Mouse (Mus musculus): ENCODE results near the gene Mpc1. TPM values are rescaled to one million over a fixed set of nuclear protein-coding genes. Genes with fewer than 3 reads are reported as not detected.
"Not testable (repeated sequence)": the region's sequence is repeated elsewhere in the genome, so short reads cannot be mapped to it uniquely, and the experiment has no call there.

Gene Mpc1
- polyA plus RNA-seq, 1 experiment from 2014 or later, result 312 TPM

DNA sequence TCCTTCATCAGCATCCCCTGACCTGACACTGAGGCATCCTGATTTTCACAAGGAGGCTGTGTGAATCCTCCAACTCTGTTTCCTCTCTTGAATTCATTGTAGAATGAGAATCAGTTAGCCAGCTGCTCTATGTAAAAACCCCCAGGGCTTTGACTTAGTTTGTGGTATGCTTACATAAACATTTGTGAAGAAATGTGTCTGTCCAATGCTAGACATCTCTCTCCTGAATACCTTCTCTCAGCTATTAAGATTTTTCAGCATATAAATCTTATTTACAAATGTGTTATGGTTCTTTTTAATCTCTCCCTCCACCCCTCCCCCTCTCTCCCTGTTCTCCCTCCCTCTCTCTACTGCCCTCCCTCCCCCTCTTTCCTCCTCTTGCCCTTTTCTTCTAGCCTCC, 28.4 kb upstream of the Mpc1 start:
- H3K36me3 ChIP-seq, result no peaks in the 10 kb centered on the region
- H3K9me3 ChIP-seq, result no peaks in the 10 kb centered on the region
- no peak overlapping the region for H3K9ac ChIP-seq (replicated peaks)
- no peak for ATAC-seq (replicated peaks)
- no peaks in the 10 kb centered on the region for H3K4me1 ChIP-seq
- no peak overlapping the region for H3K4me3 ChIP-seq
- H3K4me2 ChIP-seq (replicated peaks), result no peak overlapping the region
- no peak overlapping the region for H3K27ac ChIP-seq (replicated peaks)
- no peaks in the 10 kb centered on the region for H3K27me3 ChIP-seq

DNA sequence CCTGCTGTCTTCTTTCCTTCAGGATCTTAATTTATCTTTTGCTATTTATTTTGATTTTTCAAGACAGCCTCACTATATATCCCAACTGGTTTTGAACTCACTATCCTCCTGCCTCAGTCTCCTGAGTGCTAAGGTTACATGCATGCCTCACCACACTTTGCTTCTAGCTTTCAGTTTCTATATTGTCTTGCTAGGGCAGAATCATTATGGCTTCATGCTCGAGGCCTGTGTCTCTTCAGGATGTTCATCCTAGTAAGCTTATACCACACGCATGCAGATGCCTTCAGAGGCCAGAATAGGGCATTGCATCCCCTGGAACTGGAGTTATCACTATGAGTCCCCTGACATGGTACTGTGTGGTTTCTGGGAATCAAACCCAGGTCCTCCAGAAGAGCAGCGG, 27.8 kb upstream of the Mpc1 start:
- H3K27ac ChIP-seq (replicated peaks), result no peak overlapping the region
- no peak overlapping the region for H3K9ac ChIP-seq (replicated peaks)
- H3K4me2 ChIP-seq (replicated peaks), result no peak overlapping the region
- ATAC-seq (replicated peaks), result no peak
- 66% methylated on average over 3 of the region's 3 CpGs for WGBS
- H3K36me3 ChIP-seq, result no peaks in the 10 kb centered on the region
- H3K4me1 ChIP-seq, result no peaks in the 10 kb centered on the region
- no peaks in the 10 kb centered on the region for H3K27me3 ChIP-seq
- no peak overlapping the region for H3K4me3 ChIP-seq
- no peaks in the 10 kb centered on the region for H3K9me3 ChIP-seq

DNA sequence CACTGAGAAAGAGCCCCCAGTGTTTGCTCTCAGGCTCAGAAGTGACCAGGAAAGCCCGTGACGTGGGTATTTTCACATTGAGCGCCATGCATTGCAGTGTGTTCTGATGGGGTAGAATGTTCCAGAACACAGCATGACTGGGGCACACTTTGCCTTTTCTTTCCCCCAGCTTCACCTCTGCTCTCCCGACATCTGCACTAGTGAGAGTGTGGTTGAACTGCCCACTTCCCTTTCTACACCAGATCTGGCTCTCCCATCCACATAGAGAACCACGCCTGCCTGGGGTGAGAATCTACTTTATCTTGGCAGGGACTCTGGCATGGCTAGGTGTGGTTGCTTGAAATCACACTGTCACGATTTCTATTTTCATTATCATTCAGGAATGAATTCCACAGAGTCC, 27.1 kb upstream of the Mpc1 start:
- Histone ChIP-seq H3K4me2 (replicated peaks) (no peak overlapping the region), H3K27me3 (no peaks in the 10 kb centered on the region), H3K27ac (replicated peaks) (no peak overlapping the region), H3K9ac (replicated peaks) (no peak overlapping the region), H3K4me3 (no peak overlapping the region), H3K36me3 (no peaks in the 10 kb centered on the region), H3K9me3 (no peaks in the 10 kb centered on the region), H3K4me1 (no peaks in the 10 kb centered on the region)
- ATAC-seq (replicated peaks), result no peak
- 84% methylated on average over 6 of the region's 6 CpGs for WGBS

DNA sequence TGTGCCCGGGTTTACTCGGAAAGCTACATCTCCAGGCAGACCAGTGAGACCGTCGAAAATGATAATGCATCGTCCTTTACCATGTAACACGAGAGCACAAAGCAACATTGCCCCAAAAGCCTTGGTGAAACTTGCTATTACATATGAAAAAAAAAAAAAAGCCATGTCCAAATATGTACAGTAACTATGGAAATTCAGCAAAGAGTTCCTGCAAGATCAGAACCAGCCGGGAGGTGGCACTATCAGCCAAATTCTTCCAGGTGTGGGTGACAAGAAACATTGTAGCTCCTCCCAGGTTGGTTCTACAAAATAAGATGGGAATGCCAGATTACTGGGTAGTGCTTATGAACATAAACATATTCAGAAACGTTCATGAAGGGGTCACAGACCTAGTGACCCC, 25.7 kb upstream of the Mpc1 start:
- Histone ChIP-seq H3K4me3 (no peak overlapping the region), H3K27me3 (no peaks in the 10 kb centered on the region), H3K4me1 (no peaks in the 10 kb centered on the region), H3K9ac (replicated peaks) (no peak overlapping the region), H3K9me3 (no peaks in the 10 kb centered on the region), H3K36me3 (no peaks in the 10 kb centered on the region), H3K27ac (replicated peaks) (no peak overlapping the region), H3K4me2 (replicated peaks) (no peak overlapping the region)
- 77% methylated on average over 8 of the region's 8 CpGs for WGBS
- ATAC-seq (replicated peaks), result no peak

DNA sequence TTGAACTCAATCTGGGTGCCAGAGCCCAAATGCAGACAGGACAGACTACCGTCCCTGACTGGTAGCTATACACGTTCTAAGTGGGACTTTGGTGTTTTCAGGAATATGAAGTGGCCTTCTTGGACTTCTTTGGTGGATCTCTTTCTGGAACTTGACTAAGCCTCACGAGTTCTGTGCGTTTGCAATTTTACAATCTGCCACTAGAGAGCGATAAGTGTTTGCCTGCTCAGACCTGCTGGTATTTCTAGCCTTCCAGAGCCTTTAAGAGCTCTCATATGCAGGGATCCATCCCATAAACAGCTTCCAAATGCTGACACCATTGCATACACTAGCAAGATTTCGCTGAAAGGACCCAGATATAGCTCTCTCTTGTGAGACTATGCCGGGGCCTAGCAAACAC, 18.1 kb upstream of the Mpc1 start:
- not testable (repeated sequence) for H3K36me3 ChIP-seq; H3K4me2 ChIP-seq (replicated peaks); H3K27me3 ChIP-seq; H3K4me1 ChIP-seq; H3K9ac ChIP-seq (replicated peaks); H3K9me3 ChIP-seq; H3K4me3 ChIP-seq; H3K27ac ChIP-seq (replicated peaks)
- 16% methylated on average over 7 of the region's 7 CpGs for WGBS
- peak; percentile 68 for ATAC-seq (replicated peaks)

DNA sequence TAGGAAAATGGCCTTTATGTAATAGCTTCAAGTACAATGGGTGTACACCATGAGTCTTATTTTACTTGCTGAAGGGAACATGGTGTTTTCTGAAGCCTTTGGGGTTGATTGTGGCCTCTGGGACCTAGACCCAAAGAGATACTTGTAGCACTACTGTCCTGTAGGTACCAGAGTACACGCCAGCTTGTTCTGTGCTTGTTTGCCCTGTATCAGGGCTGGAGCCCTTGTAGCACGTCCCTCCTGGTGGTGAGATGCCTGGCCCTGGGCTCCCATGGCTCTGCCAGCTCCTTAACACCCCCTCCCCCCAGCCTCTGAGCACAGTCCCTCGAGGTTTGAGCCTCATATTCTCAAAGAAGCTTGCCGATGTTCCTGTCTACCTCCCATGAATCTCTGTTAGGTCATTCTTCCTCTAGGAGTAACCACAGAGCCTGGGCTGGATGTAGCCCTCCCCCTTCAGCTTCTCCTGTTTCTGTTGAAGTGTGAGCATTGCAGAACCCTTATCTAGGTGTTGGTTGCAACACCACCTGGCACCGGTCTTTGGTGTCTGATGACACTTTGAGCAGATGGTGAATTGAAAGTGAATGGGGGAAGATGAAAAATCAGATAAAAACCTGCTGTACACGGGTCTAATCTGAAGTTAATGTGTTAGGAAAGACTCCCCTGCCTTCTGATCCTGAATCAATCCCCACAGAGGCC, 10.5 kb upstream of the Mpc1 start:
- H3K4me2 ChIP-seq (replicated peaks), result no peak overlapping the region
- no peaks in the 10 kb centered on the region for H3K27me3 ChIP-seq
- H3K36me3 ChIP-seq, result no peaks in the 10 kb centered on the region
- no peaks in the 10 kb centered on the region for H3K9me3 ChIP-seq
- no peak overlapping the region for H3K27ac ChIP-seq (replicated peaks)
- H3K4me1 ChIP-seq, result no peaks in the 10 kb centered on the region
- WGBS, result 54% methylated on average over 6 of the region's 6 CpGs
- no peak overlapping the region for H3K9ac ChIP-seq (replicated peaks)
- no peak for ATAC-seq (replicated peaks)
- H3K4me3 ChIP-seq, result no peak overlapping the region

DNA sequence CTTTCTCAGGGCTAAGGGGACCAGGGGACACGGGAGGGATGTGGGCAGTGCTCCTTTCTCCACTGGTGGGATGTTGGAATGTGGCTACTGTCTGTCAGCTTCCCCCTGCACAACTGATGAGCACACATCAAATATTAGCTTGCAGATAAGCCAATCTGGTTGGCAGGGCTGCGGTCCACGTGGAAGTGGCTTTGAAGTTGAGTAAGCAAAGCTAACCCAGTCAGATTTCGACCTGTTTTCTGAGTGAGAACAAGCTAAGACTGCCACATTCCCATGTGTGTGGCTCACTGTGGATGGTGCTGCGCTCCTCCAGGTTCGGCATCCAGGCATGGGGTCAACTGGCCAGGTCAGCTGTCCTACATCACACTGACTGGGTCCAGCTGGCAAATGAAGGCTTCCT, 9.8 kb upstream of the Mpc1 start:
- Histone ChIP-seq H3K4me3 (no peak overlapping the region), H3K27me3 (no peaks in the 10 kb centered on the region), H3K36me3 (no peaks in the 10 kb centered on the region), H3K9me3 (no peaks in the 10 kb centered on the region), H3K4me2 (replicated peaks) (no peak overlapping the region), H3K4me1 (no peaks in the 10 kb centered on the region), H3K9ac (replicated peaks) (no peak overlapping the region), H3K27ac (replicated peaks) (no peak overlapping the region)
- WGBS, result 82% methylated on average over 6 of the region's 6 CpGs
- no peak for ATAC-seq (replicated peaks)

DNA sequence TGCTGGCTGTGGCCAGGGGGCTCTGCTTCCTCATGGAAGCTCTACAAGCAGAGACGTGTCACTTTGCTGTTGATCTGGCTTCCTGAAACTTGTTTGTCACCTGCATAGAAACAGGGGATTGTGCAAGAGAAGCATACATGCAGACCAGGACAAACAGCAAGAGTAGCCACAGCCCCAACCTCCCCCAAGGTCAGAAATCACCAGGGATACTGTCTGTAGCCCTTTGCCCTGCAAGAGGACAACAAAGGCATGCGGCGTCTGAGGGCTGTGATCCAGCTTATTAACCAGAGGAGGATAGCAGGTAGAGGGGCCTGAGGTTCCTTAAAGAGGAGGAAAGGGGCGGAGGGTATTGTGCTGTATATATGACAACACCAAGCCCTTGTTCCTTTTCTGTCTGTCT, 6.6 kb upstream of the Mpc1 start:
- no peaks in the 10 kb centered on the region for H3K27me3 ChIP-seq
- ATAC-seq (replicated peaks), result no peak
- no peaks in the 10 kb centered on the region for H3K4me1 ChIP-seq
- H3K4me3 ChIP-seq, result no peak overlapping the region
- no peak overlapping the region for H3K27ac ChIP-seq (replicated peaks)
- no peak overlapping the region for H3K9ac ChIP-seq (replicated peaks)
- H3K9me3 ChIP-seq, result no peaks in the 10 kb centered on the region
- WGBS, result 80% methylated on average over 4 of the region's 4 CpGs
- H3K36me3 ChIP-seq, result no peaks in the 10 kb centered on the region
- no peak overlapping the region for H3K4me2 ChIP-seq (replicated peaks)

DNA sequence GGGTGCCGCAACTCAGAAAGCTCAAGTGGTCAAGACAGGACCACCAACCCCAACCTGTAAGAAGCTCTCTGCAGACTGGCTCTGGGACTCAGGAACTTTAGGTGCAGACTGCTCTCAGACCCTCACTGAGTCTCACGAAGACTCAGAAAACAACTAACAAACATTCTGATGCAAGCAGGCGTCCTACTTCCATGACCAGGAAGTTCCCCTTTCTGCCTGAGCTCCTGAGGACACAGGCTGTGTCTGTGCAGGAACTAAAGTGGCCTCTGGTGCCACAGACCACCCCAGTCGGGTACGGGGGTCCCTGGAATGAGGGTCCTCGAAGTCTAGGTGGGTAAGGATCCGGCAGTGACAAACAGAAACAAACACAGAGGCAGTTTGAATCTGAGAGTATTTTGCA, 6.0 kb upstream of the Mpc1 start:
- Histone ChIP-seq H3K9ac (replicated peaks) (no peak overlapping the region), H3K27ac (replicated peaks) (no peak overlapping the region), H3K27me3 (no peaks in the 10 kb centered on the region), H3K36me3 (no peaks in the 10 kb centered on the region), H3K4me1 (no peaks in the 10 kb centered on the region), H3K4me3 (no peak overlapping the region), H3K9me3 (no peaks in the 10 kb centered on the region), H3K4me2 (replicated peaks) (no peak overlapping the region)
- no peak for ATAC-seq (replicated peaks)
- 82% methylated on average over 7 of the region's 7 CpGs for WGBS

DNA sequence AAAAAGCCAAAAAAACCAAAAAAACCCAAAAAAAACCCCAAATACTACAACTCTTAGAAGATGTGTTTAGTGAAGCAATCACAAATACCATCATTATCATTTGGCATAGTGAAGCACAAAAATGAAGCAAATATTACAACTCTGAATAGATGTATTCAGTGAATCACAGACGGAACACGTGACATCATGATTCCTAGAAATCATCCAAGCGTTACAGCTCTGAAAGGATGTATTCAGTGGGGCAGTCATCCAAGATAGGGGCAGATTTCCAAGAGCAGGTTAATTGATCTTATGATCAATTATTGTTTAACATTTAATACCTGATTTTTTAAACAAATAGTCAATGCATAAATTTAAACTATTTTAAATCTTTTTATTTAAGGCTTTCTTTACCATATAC, 5.4 kb upstream of the Mpc1 start:
- Histone ChIP-seq H3K27ac (replicated peaks) (no peak overlapping the region), H3K4me3 (no peak overlapping the region), H3K4me2 (replicated peaks) (no peak overlapping the region), H3K27me3 (no peaks in the 10 kb centered on the region), H3K9ac (replicated peaks) (no peak overlapping the region), H3K4me1 (no peaks in the 10 kb centered on the region), H3K36me3 (no peaks in the 10 kb centered on the region), H3K9me3 (no peaks in the 10 kb centered on the region)
- 64% methylated on average over 3 of the region's 3 CpGs for WGBS
- no peak for ATAC-seq (replicated peaks)

DNA sequence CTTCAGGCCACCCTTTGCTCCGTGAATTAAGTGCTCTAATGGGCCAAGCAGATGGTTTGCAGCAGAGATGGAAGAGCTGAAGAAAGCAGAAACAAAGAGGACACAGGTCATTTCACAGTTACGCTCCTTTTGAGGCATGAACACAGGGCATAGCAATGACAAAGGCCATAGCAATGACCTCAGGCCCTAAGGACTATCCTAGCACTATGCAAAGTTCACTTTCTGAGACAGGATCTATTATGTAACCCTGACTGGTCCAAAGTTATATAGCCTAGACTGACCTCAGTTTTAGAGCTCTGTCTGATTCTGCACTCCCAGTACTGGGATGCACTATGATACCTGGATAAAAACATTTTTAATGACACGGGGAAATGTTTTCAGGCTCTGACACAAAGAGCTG, 4.3 kb upstream of the Mpc1 start:
- Histone ChIP-seq H3K4me3 (no peak overlapping the region), H3K27ac (replicated peaks) (no peak overlapping the region), H3K4me1 (peaks cover 6% of the 10 kb centered on the region), H3K9ac (replicated peaks) (no peak overlapping the region), H3K36me3 (no peaks in the 10 kb centered on the region), H3K9me3 (no peaks in the 10 kb centered on the region), H3K27me3 (no peaks in the 10 kb centered on the region), H3K4me2 (replicated peaks) (no peak overlapping the region)
- WGBS, result 68% methylated on average over 3 of the region's 3 CpGs
- ATAC-seq (replicated peaks), result no peak

DNA sequence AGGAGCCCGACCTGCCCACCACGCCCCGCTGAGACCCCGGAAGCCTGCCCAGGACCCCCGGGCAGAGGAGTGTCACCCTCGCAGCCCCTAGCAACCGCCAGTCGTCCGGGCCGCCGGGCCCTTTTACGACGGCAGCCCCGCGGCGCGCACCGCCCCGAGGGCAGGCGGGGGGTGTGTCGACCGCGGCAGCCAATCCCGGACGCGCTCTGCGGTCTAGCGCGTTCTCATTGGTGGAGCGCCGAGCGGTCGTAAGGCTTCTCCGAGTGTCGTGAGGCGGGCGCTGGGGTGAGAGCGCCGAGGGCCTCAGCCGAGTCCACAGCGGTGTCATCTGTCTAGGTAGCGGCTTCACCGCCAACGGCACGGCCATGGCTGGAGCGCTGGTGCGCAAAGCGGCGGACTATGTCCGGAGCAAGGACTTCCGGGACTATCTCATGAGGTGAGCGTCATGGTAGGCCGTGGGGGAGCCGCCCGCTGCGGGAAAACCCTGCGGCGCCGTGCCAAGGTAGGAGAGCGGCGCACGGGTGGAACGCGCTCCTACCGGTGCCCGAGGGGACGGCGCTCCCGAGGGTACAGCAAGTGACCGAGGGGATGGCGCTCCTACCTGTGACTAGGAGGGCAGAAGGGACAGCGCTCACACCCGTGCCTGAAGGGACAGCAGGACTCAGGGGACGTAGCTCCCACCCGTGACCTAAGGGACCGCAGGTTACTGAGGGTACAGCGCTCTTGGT, 986 bp downstream of the Mpc1 start:
- Histone ChIP-seq H3K9ac (replicated peaks) (peak overlapping the region; percentile 67), H3K9me3 (no peaks in the 10 kb centered on the region), H3K27ac (replicated peaks) (peak overlapping the region; percentile 93), H3K4me2 (replicated peaks) (peak overlapping the region; percentile 99), H3K27me3 (no peaks in the 10 kb centered on the region), H3K36me3 (no peaks in the 10 kb centered on the region), H3K4me3 (peak overlapping the region; percentile 80), H3K4me1 (peaks cover 25% of the 10 kb centered on the region)
- WGBS, result under 1% methylated on average over 77 of the region's 77 CpGs
- peak; percentile 99 for ATAC-seq (replicated peaks)

DNA sequence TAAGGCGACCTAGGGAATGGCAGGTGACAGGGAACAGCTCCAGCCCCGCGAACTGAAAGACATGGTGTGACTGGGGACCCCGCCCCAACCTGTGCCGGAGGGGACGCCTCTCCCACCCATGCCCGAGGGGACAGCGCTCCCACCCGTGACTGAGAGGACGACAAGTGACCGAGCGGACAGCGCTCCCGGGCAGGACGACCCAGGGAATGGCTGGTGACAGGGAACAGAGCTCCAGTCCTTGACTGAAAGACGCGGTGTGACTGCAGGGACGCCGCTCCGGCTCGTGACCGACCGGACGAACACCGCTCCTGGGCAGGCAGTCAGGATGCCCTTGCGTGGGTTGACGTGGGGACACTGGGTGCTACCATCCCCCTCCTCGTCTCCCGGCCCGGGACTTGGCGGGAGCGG, 1.6 kb downstream of the Mpc1 start:
- Histone ChIP-seq H3K9ac (replicated peaks) (peak overlapping the region; percentile 67), H3K36me3 (0 out of 2 replicates have a peak, but pooled peaks cover 2% of the 10 kb centered on the region), H3K27me3 (no peaks in the 10 kb centered on the region), H3K27ac (replicated peaks) (peak overlapping the region; percentile 93; the same call in 1 of the 2 replicates), H3K4me3 (peak overlapping the region; percentile 80), H3K9me3 (no peaks in the 10 kb centered on the region), H3K4me1 (peaks cover 25% of the 10 kb centered on the region), H3K4me2 (replicated peaks) (peak overlapping the region; percentile 99)
- ATAC-seq (replicated peaks), result peak; percentile 14
- under 1% methylated on average over 32 of the region's 32 CpGs for WGBS
